Mouse (Mus musculus) spleen, adult 2 months (tissue): Measurements from ENCODE around the gene Hist1h3d. TPM values are rescaled to one million over a fixed set of nuclear protein-coding genes. Genes with fewer than 3 reads are reported as not detected.
A peak's percentile ranks its signal among the peaks of the same experiment; 100 is the strongest.
"Not testable (repeated sequence)": the region's sequence is repeated elsewhere in the genome, so short reads cannot be mapped to it uniquely, and the experiment has no call there.

Experiments used
- DNase-seq, 2 experiments: peaks; one replicate each; pipeline versions ENCODE4 v3.0.0 to v3.0.0-alpha.2; 2012 to 2021; ENCODE audit warnings: low spot score in 2 of 2, low read depth in 1 of 2
- H3K27ac ChIP-seq: fragments of 200-500 bp; 2 replicates; pipeline ENCODE4 v1.5.1; 2012; ENCODE audit warnings: low read length, inconsistent platforms; ENCODE audit not compliant: insufficient read depth
- H3K27me3 ChIP-seq: fragments of 200-500 bp; 2 replicates; pipeline ENCODE4 v1.6.1; 2012; ENCODE audit warnings: mild to moderate bottlenecking, moderate library complexity, low read length, inconsistent platforms; ENCODE audit not compliant: control insufficient read depth, insufficient read depth
- H3K36me3 ChIP-seq: fragments of 200-500 bp; 2 replicates; pipeline ENCODE4 v1.6.1; 2012; ENCODE audit warnings: mild to moderate bottlenecking, low read length, inconsistent platforms; ENCODE audit not compliant: control insufficient read depth, insufficient read depth
- H3K4me1 ChIP-seq: fragments of 200-500 bp; 2 replicates; pipeline ENCODE4 v1.6.1; 2011; ENCODE audit warnings: inconsistent platforms; ENCODE audit not compliant: control insufficient read depth, insufficient read depth, insufficient read length
- H3K4me3 ChIP-seq: fragments of 200-500 bp; 2 replicates; pipeline ENCODE4 v1.5.1; 2011; ENCODE audit warnings: mild to moderate bottlenecking, inconsistent platforms; ENCODE audit not compliant: insufficient read depth, insufficient read length; ENCODE audit errors: extremely low read depth
- CTCF ChIP-seq: fragments of 200-500 bp; IDR thresholded peaks from 2 replicates; pipeline ENCODE4 v1.5.1; 2011; ENCODE audit warnings: mild to moderate bottlenecking, inconsistent platforms; ENCODE audit not compliant: insufficient read depth, insufficient read length, insufficient replicate concordance; ENCODE audit errors: extremely low read depth
- POLR2A ChIP-seq: fragments of 200-500 bp; IDR thresholded peaks from 2 replicates; pipeline ENCODE4 v1.6.1; 2011; ENCODE audit warnings: low read depth, low read length, inconsistent platforms
- WGBS: fragments of 180-500 bp; shearing (Covaris S2); methylation state at CpG from one replicate; pipeline ENCODE4 v1.1.7; 2018; 5-methylcytosine and 5-hydroxymethylcytosine counted together
- polyA plus RNA-seq: library from polyadenylated mRNA; depleted of rRNA; stranded (reverse); fragments of >200 nt; gene quantifications from 2 replicates; pipeline ENCODE4 v1.2.3, GENCODE M21; 2012

The Hist1h3d gene
- polyA plus RNA-seq, 1 experiment: 20.9 TPM

GRCm38 (mm10) chr13:23551931-23552914 is 23.3 kb upstream of the Hist1h3d start:
- WGBS: 45% methylated on average over 8 of the region's 8 CpGs
- H3K27ac ChIP-seq: peak overlapping the region; percentile 84; the same call in 1 of the 2 replicates
- no peak overlapping the region for H3K4me3 ChIP-seq

GRCm38 (mm10) chr13:23552962-23553361 is 22.6 kb upstream of the Hist1h3d start, which contains the start of gene Hist1h1d:
Hist1h1d (plus strand) TSS chr13:23553262.
- no peak for TF ChIP-seq CTCF
- Histone ChIP-seq H3K27me3 (no peaks in the 10 kb centered on the region), H3K27ac (no peak within 1 kb of the TSS), H3K36me3 (no peaks in the 10 kb centered on the region), H3K4me1 (peaks cover 4% of the 10 kb centered on the region), H3K4me3 (no peak within 1 kb of the TSS)
- no peak for DNase-seq

More at GRCm38 (mm10) chr13:23551931-23552914, 23.3 kb upstream of the Hist1h3d start:
- no peak for TF ChIP-seq CTCF
- TF ChIP-seq POLR2A: no peak
- peaks cover 4% of the 10 kb centered on the region for H3K4me1 ChIP-seq
- no peak for DNase-seq
- H3K27me3 ChIP-seq: no peaks in the 10 kb centered on the region
- H3K36me3 ChIP-seq: no peaks in the 10 kb centered on the region

DNA sequence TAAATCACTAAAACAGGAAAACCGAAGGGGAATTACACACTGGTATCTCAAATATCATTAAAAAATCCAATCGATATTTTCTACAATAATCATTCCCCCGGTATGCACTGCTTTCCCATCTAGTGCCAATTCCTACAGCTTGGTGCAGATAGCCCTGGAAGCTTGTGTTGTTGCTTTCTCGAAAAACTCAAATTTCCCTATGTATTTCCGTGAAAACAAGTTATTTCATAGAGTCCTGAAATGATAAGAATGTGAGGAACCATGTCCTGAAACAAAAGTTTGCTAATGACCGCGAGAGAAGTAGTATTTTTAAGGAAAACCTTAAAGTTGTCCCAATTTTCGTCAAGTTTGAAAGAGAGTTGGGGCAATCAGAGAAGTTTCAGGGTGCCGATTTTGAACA is 21.2 kb upstream of the Hist1h3d start:
- peak overlapping the region; percentile 62; the same call in 1 of the 2 replicates for H3K4me3 ChIP-seq
- peaks cover 4% of the 10 kb centered on the region for H3K4me1 ChIP-seq
- WGBS: 27% methylated on average over 9 of the region's 9 CpGs
- no peak for TF ChIP-seq POLR2A
- no peak for TF ChIP-seq CTCF
- DNase-seq: no peak
- no peaks in the 10 kb centered on the region for H3K27me3 ChIP-seq
- peak overlapping the region; percentile 81; the same call in 1 of the 2 replicates for H3K27ac ChIP-seq
- no peaks in the 10 kb centered on the region for H3K36me3 ChIP-seq

DNA sequence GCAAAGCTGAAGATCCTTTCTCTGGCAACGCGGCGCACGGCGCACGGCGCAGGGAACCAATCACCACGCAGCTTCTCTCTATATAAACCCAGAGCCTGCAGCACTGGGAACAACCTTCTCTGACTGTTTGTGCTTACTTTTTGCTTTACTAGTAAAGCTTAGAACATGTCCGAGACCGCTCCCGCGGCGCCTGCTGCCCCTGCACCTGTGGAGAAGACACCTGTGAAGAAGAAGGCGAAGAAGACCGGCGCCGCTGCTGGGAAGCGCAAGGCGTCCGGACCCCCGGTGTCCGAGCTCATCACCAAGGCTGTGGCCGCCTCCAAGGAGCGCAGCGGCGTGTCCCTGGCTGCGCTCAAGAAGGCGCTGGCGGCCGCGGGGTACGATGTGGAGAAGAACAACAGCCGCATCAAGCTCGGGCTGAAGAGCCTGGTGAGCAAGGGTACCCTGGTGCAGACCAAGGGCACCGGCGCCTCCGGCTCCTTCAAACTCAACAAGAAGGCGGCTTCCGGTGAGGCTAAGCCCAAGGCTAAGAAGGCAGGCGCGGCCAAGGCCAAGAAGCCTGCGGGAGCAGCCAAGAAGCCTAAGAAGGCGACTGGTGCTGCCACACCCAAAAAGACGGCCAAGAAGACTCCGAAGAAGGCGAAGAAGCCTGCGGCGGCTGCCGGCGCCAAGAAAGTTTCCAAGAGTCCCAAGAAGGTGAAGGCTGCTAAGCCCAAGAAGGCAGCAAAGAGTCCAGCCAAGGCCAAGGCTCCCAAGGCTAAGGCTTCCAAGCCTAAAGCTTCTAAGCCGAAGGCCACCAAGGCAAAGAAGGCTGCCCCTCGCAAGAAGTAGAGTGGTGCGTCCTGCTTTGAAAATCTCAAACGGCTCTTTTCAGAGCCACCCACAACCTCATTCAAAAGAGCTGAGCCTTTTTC is 20.4 kb upstream of the Hist1h3d start:
- Histone ChIP-seq H3K4me3 (peak overlapping the region; percentile 62), H3K27ac (peak overlapping the region; percentile 95), H3K4me1 (peaks cover 4% of the 10 kb centered on the region), H3K36me3 (no peaks in the 10 kb centered on the region), H3K27me3 (no peaks in the 10 kb centered on the region)
- WGBS: under 1% methylated on average over 54 of the region's 54 CpGs
- DNase-seq: peak in 1 of 2 experiments; percentile 75
- TF ChIP-seq CTCF: no peak
- TF ChIP-seq POLR2A: peak; percentile 95

DNA sequence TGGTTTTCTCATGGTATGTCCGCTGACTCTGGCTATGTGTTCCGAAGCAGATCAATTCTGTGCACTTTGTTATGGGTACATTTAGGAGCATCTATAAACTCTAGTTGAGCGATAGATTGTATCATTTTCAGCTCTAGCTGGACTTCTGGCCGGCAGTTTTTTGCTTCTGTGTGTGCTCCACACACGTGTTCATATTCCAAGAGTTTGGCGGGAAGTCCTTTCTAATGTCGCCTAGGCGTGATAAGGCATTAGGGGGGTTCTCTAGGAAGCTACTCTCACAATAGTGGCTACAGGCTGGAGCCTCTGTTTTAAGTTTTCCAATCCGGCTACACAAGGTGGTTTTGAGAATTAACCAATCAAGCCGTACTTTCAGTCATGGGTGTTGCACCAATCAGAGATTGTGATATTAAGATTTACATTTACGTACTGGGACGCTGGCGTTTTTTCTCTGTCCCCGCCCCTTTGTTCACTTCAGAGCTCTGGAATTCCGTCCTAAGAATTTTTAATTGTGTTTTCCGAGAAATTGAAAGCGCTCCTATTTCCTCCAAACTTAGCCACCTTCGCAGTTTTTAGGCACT is 19.6 kb upstream of the Hist1h3d start:
- peak; percentile 51 to 79 for DNase-seq
- TF ChIP-seq CTCF: no peak
- TF ChIP-seq POLR2A: peak; percentile 50
- Histone ChIP-seq H3K36me3 (no peaks in the 10 kb centered on the region), H3K4me1 (no peaks in the 10 kb centered on the region; the same call in none of the 2 replicates), H3K4me3 (peak overlapping the region; percentile 62), H3K27me3 (no peaks in the 10 kb centered on the region), H3K27ac (peak overlapping the region; percentile 95)
- WGBS: under 1% methylated on average over 18 of the region's 18 CpGs

- no peaks in the 10 kb centered on the region for H3K36me3 ChIP-seq
- 76% methylated on average over 3 of the region's 3 CpGs for WGBS
- no peaks in the 10 kb centered on the region; the same call in none of the 2 replicates for H3K4me1 ChIP-seq
- TF ChIP-seq CTCF: no peak
- TF ChIP-seq POLR2A: no peak
- H3K27me3 ChIP-seq: no peaks in the 10 kb centered on the region
- no peak for DNase-seq
- H3K27ac ChIP-seq: no peak overlapping the region
- H3K4me3 ChIP-seq: no peak overlapping the region
Observed at GRCm38 (mm10) chr13:23556906-23557305, 18.7 kb upstream of the Hist1h3d start.

DNA sequence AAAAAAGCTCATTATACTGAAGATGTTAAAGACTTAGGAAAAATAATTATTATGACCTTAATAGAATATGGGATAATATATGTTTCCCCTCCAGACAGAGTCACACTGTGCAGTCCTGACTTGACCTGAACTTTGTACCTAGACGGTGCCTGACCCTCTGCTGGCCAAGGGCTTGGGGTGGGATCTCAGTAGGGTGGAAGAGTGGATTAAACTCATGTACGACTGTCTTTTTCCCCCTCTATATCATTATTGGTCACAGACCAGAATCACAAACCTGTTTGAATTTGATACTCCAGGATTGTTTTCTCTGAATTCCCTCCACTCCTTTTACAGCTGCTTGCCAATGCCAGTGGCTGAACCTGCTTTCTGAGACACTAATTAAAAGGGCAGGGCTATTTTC is 14.9 kb upstream of the Hist1h3d start:
- not testable (repeated sequence) for H3K4me3 ChIP-seq, H3K27me3 ChIP-seq, H3K27ac ChIP-seq, H3K4me1 ChIP-seq, DNase-seq, H3K36me3 ChIP-seq
- WGBS: 49% methylated on average over 2 of the region's 2 CpGs

GRCm38 (mm10) chr13:23561531-23561882 is 14.1 kb upstream of the Hist1h3d start:
- not testable (repeated sequence) for H3K36me3 ChIP-seq, H3K4me1 ChIP-seq, H3K27me3 ChIP-seq, DNase-seq
- peak overlapping the region; percentile 54 for H3K4me3 ChIP-seq
- peak overlapping the region; percentile 88; the same call in 1 of the 2 replicates for H3K27ac ChIP-seq
- WGBS: 0% methylated on average over 2 of the region's 5 CpGs
